Mouse (Mus musculus): ENCODE results near the gene Opcml. TPM values are rescaled to one million over a fixed set of nuclear protein-coding genes. Genes with fewer than 3 reads are reported as not detected.
A peak's percentile ranks its signal among the peaks of the same experiment; 100 is the strongest.

Gene Opcml
- polyA plus RNA-seq, 1 experiment: 43.6 TPM

DNA sequence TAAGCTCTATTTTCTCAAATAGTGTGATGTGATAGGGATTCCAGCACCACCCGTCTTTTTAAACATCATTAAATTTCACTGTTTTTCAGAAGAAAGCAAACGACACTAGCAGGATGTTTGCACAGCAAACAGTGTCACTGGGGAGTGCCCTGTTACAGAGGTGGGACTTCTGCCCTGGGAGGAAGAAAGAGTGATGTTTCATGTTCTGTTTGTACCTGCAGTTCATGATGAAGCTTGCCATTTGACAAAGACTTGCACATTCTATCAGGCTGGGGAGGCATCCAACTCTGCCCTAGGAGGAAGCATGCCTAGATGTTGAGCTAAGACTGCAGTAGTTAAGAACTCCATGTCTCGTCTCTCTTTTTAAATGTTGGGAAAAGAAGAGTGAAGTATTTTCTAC, 222.6 kb downstream of the Opcml start:
- no peak overlapping the region for H3K27ac ChIP-seq (ENCODE audit: insufficient read depth, low read length)
- no peak for TF ChIP-seq POLR2A (IDR thresholded peaks at IDR 0.05; ENCODE audit: borderline replicate concordance, insufficient read depth, low read length)
- no peak overlapping the region for H3K4me3 ChIP-seq (replicated peaks; ENCODE audit: insufficient read depth, low read depth, low read length)
- H3K4me1 ChIP-seq (ENCODE audit: control insufficient read depth, insufficient read depth, low read length): no peaks in the 10 kb centered on the region
- 83% methylated on average over 3 of the region's 3 CpGs for WGBS
- no peaks in the 10 kb centered on the region for H3K27me3 ChIP-seq (ENCODE audit: control insufficient read depth, insufficient read depth, low read length)
- no peak for DNase-seq

GRCm38 (mm10) chr9:28028156-28028555, 237.6 kb downstream of the Opcml start:
- DNase-seq: no peak
- no peaks in the 10 kb centered on the region; the same call in 1 of the 2 replicates for H3K27me3 ChIP-seq (ENCODE audit: control insufficient read depth, insufficient read depth, low read length)
- no peak for TF ChIP-seq CTCF (IDR thresholded peaks at IDR 0.05; ENCODE audit: borderline replicate concordance, insufficient read depth, low read depth, low read length)
- no peak for TF ChIP-seq POLR2A (IDR thresholded peaks at IDR 0.05; ENCODE audit: borderline replicate concordance, insufficient read depth, low read length)
- 63% methylated on average over 5 of the region's 5 CpGs for WGBS
- no peak overlapping the region for H3K27ac ChIP-seq (ENCODE audit: insufficient read depth, low read length)
- H3K4me1 ChIP-seq (ENCODE audit: control insufficient read depth, insufficient read depth, low read length): no peaks in the 10 kb centered on the region
- H3K4me3 ChIP-seq (replicated peaks; ENCODE audit: insufficient read depth, low read depth, low read length): no peak overlapping the region

- WGBS: 48% methylated on average over 7 of the region's 7 CpGs
- H3K27ac ChIP-seq (ENCODE audit: insufficient read depth, low read length): no peak overlapping the region
- TF ChIP-seq POLR2A (IDR thresholded peaks at IDR 0.05; ENCODE audit: borderline replicate concordance, insufficient read depth, low read length) (no peak), CTCF (IDR thresholded peaks at IDR 0.05; ENCODE audit: borderline replicate concordance, insufficient read depth, low read depth, low read length) (no peak)
- DNase-seq: no peak
- no peaks in the 10 kb centered on the region; the same call in 1 of the 2 replicates for H3K27me3 ChIP-seq (ENCODE audit: control insufficient read depth, insufficient read depth, low read length)
- H3K4me3 ChIP-seq (replicated peaks; ENCODE audit: insufficient read depth, low read depth, low read length): no peak overlapping the region
- no peaks in the 10 kb centered on the region for H3K4me1 ChIP-seq (ENCODE audit: control insufficient read depth, insufficient read depth, low read length)
Measured at GRCm38 (mm10) chr9:28028788-28029393, 238.3 kb downstream of the Opcml start.

GRCm38 (mm10) chr9:28049157-28049556, 258.6 kb downstream of the Opcml start:
- no peak for DNase-seq
- no peaks in the 10 kb centered on the region for H3K27me3 ChIP-seq (ENCODE audit: control insufficient read depth, insufficient read depth, low read length)
- no peak overlapping the region for H3K4me3 ChIP-seq (replicated peaks; ENCODE audit: insufficient read depth, low read depth, low read length)
- no peaks in the 10 kb centered on the region for H3K4me1 ChIP-seq (ENCODE audit: control insufficient read depth, insufficient read depth, low read length)
- no peak for TF ChIP-seq CTCF (IDR thresholded peaks at IDR 0.05; ENCODE audit: borderline replicate concordance, insufficient read depth, low read depth, low read length)
- TF ChIP-seq POLR2A (IDR thresholded peaks at IDR 0.05; ENCODE audit: borderline replicate concordance, insufficient read depth, low read length): no peak
- 95% methylated on average over 2 of the region's 2 CpGs for WGBS
- no peak overlapping the region for H3K27ac ChIP-seq (ENCODE audit: insufficient read depth, low read length)

DNA sequence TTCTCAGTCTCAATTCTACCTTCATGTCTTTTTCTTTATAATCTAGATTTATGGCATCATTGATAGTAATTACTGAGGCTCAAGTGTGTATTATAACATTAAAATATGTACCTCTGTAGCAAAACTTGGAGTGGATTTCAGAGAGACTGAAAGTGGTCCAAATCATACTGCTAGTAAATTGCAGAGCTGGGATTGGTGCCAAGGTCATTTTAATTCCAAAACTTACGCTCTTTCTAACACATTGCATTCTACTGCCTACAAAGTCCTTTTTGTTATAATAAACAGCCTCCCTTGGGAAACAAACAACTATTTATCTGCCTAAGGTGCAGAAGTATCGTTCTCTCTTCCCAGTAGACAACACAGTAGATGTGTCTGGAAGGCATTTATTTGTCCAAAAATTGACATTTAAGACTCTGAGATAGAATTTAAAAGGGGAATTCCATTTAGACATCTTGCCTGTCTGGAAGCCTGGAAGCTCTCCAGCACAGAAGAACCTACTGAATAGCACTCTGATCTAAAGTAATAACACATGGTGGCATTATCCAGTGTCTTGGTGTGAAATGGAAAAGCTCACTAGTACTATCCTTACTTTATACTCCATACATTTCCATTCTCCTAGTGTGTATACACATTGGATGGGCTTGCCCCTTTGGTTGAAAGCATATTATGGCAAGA, 266.7 kb downstream of the Opcml start:
- WGBS: 32% methylated on average over 2 of the region's 2 CpGs
- no peak for DNase-seq
- no peaks in the 10 kb centered on the region for H3K27me3 ChIP-seq (ENCODE audit: control insufficient read depth, insufficient read depth, low read length)
- no peaks in the 10 kb centered on the region for H3K4me1 ChIP-seq (ENCODE audit: control insufficient read depth, insufficient read depth, low read length)
- TF ChIP-seq POLR2A (IDR thresholded peaks at IDR 0.05; ENCODE audit: borderline replicate concordance, insufficient read depth, low read length): no peak
- no peak for TF ChIP-seq CTCF (IDR thresholded peaks at IDR 0.05; ENCODE audit: borderline replicate concordance, insufficient read depth, low read depth, low read length)
- no peak overlapping the region for H3K27ac ChIP-seq (ENCODE audit: insufficient read depth, low read length)
- no peak overlapping the region for H3K4me3 ChIP-seq (replicated peaks; ENCODE audit: insufficient read depth, low read depth, low read length)

DNA sequence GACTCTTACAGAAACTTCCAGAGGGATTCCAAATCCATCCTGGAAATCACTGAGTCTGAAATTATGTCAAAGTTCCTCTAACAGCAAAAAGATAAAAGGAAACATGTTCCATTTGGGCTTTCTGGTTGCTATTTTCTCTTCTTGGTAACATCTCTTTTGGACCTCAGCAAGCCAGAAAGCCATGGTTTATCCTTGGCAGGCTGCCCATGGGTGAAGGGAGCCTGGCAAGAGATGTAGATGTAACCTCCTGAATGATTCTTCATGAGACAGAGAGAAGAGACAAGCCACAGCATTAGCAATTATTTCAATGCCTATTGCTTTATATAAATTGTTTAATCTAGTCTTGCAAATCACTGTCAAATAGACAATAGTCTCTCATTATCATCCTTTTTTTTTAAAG, 274.6 kb downstream of the Opcml start:
- Histone ChIP-seq H3K4me1 (ENCODE audit: control insufficient read depth, insufficient read depth, low read length) (no peaks in the 10 kb centered on the region), H3K4me3 (replicated peaks; ENCODE audit: insufficient read depth, low read depth, low read length) (no peak overlapping the region), H3K27ac (ENCODE audit: insufficient read depth, low read length) (no peak overlapping the region), H3K27me3 (ENCODE audit: control insufficient read depth, insufficient read depth, low read length) (no peaks in the 10 kb centered on the region)
- no peak for TF ChIP-seq POLR2A (IDR thresholded peaks at IDR 0.05; ENCODE audit: borderline replicate concordance, insufficient read depth, low read length)
- DNase-seq: peak; percentile 18 to 38

GRCm38 (mm10) chr9:28080694-28081093, 290.1 kb downstream of the Opcml start:
- WGBS: 47% methylated on average over 4 of the region's 4 CpGs
- no peak for DNase-seq
- no peaks in the 10 kb centered on the region for H3K4me1 ChIP-seq (ENCODE audit: control insufficient read depth, insufficient read depth, low read length)
- no peak overlapping the region for H3K4me3 ChIP-seq (replicated peaks; ENCODE audit: insufficient read depth, low read depth, low read length)
- TF ChIP-seq POLR2A (IDR thresholded peaks at IDR 0.05; ENCODE audit: borderline replicate concordance, insufficient read depth, low read length) (no peak), CTCF (IDR thresholded peaks at IDR 0.05; ENCODE audit: borderline replicate concordance, insufficient read depth, low read depth, low read length) (no peak)
- H3K27ac ChIP-seq (ENCODE audit: insufficient read depth, low read length): no peak overlapping the region
- H3K27me3 ChIP-seq (ENCODE audit: control insufficient read depth, insufficient read depth, low read length): no peaks in the 10 kb centered on the region

DNA sequence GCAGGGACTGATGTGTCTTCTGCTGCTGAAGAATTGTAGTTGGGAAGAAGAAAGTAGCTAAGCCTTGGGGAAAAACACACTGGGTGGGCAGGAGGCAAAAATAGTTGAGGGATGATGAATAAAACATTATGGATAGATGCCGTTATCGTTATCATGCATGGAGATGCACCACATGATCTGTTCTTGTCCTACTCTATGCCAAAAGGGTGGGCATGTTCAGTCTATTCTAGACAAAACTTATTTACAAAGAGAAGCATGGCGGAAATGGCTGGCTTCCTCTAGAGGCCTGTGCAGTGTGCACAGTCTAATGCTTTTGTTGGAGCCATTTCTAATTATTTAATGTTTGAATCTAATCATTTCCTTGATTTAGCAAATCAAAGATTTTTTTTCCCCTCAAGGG, 293.2 kb downstream of the Opcml start:
- no peak for TF ChIP-seq CTCF (IDR thresholded peaks at IDR 0.05; ENCODE audit: borderline replicate concordance, insufficient read depth, low read depth, low read length)
- TF ChIP-seq POLR2A (IDR thresholded peaks at IDR 0.05; ENCODE audit: borderline replicate concordance, insufficient read depth, low read length): no peak
- no peak for DNase-seq
- Histone ChIP-seq H3K27me3 (ENCODE audit: control insufficient read depth, insufficient read depth, low read length) (no peaks in the 10 kb centered on the region), H3K4me1 (ENCODE audit: control insufficient read depth, insufficient read depth, low read length) (no peaks in the 10 kb centered on the region), H3K4me3 (replicated peaks; ENCODE audit: insufficient read depth, low read depth, low read length) (no peak overlapping the region), H3K27ac (ENCODE audit: insufficient read depth, low read length) (no peak overlapping the region)
- WGBS: 66% methylated on average over 3 of the region's 3 CpGs

Data from cerebellum, adult 2 months (tissue).